8 mouse cellular contexts compared by ENCODE assay signal in genomic region chr2:18952102-18952673, GRCm38 (mm10). TPM values are rescaled to one million over a fixed set of nuclear protein-coding genes. Genes with fewer than 3 reads are reported as not detected.
DNase-seq lines count a peak whose midpoint lies in the region; ATAC-seq lines count a peak whose summit lies in the region.

No protein-coding gene starts in this region.

- no peak overlapping the region; the same call in 1 of the 2 replicates for H3K4me3 ChIP-seq in liver, embryonic 16.5 days (ENCODE audit: low read depth, low read length)
- no peak overlapping the region for H3K4me3 ChIP-seq in forebrain, embryonic 12.5 days (replicated peaks)

- 4% methylated on average over 7 of the region's 7 CpGs for WGBS in liver, embryonic 16.5 days (ENCODE audit: insufficient replicate concordance)
- WGBS in forebrain, embryonic 12.5 days, result 87% methylated on average over 7 of the region's 7 CpGs

- H3K27me3 ChIP-seq in liver, embryonic 16.5 days (ENCODE audit: control insufficient read depth, insufficient read depth, low read depth, low read length), result no peaks in the 10 kb centered on the region
- H3K27me3 ChIP-seq in forebrain, embryonic 12.5 days, result no peaks in the 10 kb centered on the region

- peak; percentile 44 to 61 for DNase-seq in left cerebral cortex, adult 18-20 months (ENCODE audit: low spot score in 2 of 2)
- DNase-seq in left cerebral cortex, postnatal 4 days, result no peak
- DNase-seq in frontal cortex, adult 2 months (ENCODE audit: extremely low spot score in 1 of 2, low spot score in 1 of 2), result peak; percentile 54 to 73
- peak; percentile 82 for DNase-seq in thymus, postnatal 0 days (ENCODE audit: low spot score)
- no peak for DNase-seq in retina, postnatal 1 day
- DNase-seq in gastrocnemius, adult 8-10 months (ENCODE audit: low spot score in 2 of 2), result no peak

- no peaks in the 10 kb centered on the region for H3K9me3 ChIP-seq in liver, embryonic 16.5 days (replicated peaks; ENCODE audit: control insufficient read depth, low read length)
- no peaks in the 10 kb centered on the region for H3K9me3 ChIP-seq in forebrain, embryonic 12.5 days

- no peaks in the 10 kb centered on the region for H3K36me3 ChIP-seq in liver, embryonic 16.5 days (ENCODE audit: control insufficient read depth, insufficient read depth)
- no peaks in the 10 kb centered on the region for H3K36me3 ChIP-seq in forebrain, embryonic 12.5 days (replicated peaks)

- intact Hi-C loops in left cerebral cortex, postnatal 4 days (cut with DNase I), result no loop called here

- peak overlapping the region; percentile 39 for H3K4me2 ChIP-seq in liver, embryonic 16.5 days (ENCODE audit: low read depth, low read length)
- no peak overlapping the region for H3K4me2 ChIP-seq in forebrain, embryonic 12.5 days

- H3K9ac ChIP-seq in liver, embryonic 16.5 days (ENCODE audit: low read depth, low read length), result peak overlapping the region; percentile 16
- H3K9ac ChIP-seq in forebrain, embryonic 12.5 days, result no peak overlapping the region

- ATAC-seq in liver, embryonic 16.5 days (ENCODE audit: low read depth), result no peak
- ATAC-seq in forebrain, embryonic 12.5 days (ENCODE audit: low FRiP score), result no peak

- peak overlapping the region; percentile 47 for H3K27ac ChIP-seq in liver, embryonic 16.5 days (ENCODE audit: low read length)
- H3K27ac ChIP-seq in forebrain, embryonic 12.5 days, result no peak overlapping the region

- H3K4me1 ChIP-seq in liver, embryonic 16.5 days (ENCODE audit: control insufficient read depth, low read depth, low read length), result peaks cover 61% of the 10 kb centered on the region
- peaks cover 7% of the 10 kb centered on the region; the same call in 1 of the 2 replicates for H3K4me1 ChIP-seq in forebrain, embryonic 12.5 days

RNA-seq across cellular contexts. Expression of gene Pip4k2a, which starts 45.7 kb away (rescaled TPM):
- total RNA-seq in left cerebral cortex, adult 18-20 months (2021), result 10 to 100 TPM; 55.5 to 56.2 TPM
- 10 to 100 TPM; 34.3 to 44.2 TPM for total RNA-seq in left cerebral cortex, postnatal 4 days (2021)
- 54.8 and 55.3 TPM in 2 replicates for polyA plus RNA-seq in frontal cortex, adult 2 months (2012; rRNA removed)
- 13.5 and 14.6 TPM in 2 replicates for polyA plus RNA-seq in liver, embryonic 16.5 days (2015; fragmentation: Nextera tagmentation; extraction: Ambion mirVana)
- 51.2 and 53.7 TPM in 2 replicates for polyA plus RNA-seq in thymus, postnatal 0 days (2015; fragmentation: Nextera tagmentation; extraction: Ambion mirVana)
- 9.1 and 10.9 TPM in 2 replicates for polyA plus RNA-seq in forebrain, embryonic 12.5 days (2016; fragmentation: Nextera tagmentation; extraction: Ambion mirVana)
- total RNA-seq in gastrocnemius, adult 8-10 months (2022), result 1 to 10 TPM; 2.1 to 2.7 (median 2.3) TPM

RNA-seq across cellular contexts. Expression of gene 4930426L09Rik, which starts 46.0 kb away (rescaled TPM):
- 1 to 10 TPM in 1 of 2 experiments, under 1 TPM in 1; 1.00 to 1.1 TPM for total RNA-seq in left cerebral cortex, adult 18-20 months (2021)
- under 1 TPM; 0.64 to 0.86 TPM for total RNA-seq in left cerebral cortex, postnatal 4 days (2021)
- polyA plus RNA-seq in frontal cortex, adult 2 months (2012; rRNA removed), result 1.1 and 1.4 TPM in 2 replicates
- 0.12 and 0.15 TPM in 2 replicates for polyA plus RNA-seq in liver, embryonic 16.5 days (2015; fragmentation: Nextera tagmentation; extraction: Ambion mirVana)
- 1.0 and 1.4 TPM in 2 replicates for polyA plus RNA-seq in thymus, postnatal 0 days (2015; fragmentation: Nextera tagmentation; extraction: Ambion mirVana)
- 0.36 and 0.47 TPM in 2 replicates for polyA plus RNA-seq in forebrain, embryonic 12.5 days (2016; fragmentation: Nextera tagmentation; extraction: Ambion mirVana)
- total RNA-seq in gastrocnemius, adult 8-10 months (2022), result not detected

Comparison
In these comparisons a context has a peak if more than half of its experiments do, and no peak if none do; other contexts are left out.
1. DNase-seq: peak in left cerebral cortex, adult 18-20 months (2 of 2), frontal cortex, adult 2 months (2 of 2) and thymus, postnatal 0 days (single experiment); none in left cerebral cortex, postnatal 4 days (single experiment), retina, postnatal 1 day (single experiment) and gastrocnemius, adult 8-10 months (0 of 2).